Mouse (Mus musculus) mammary gland, adult 2 months (tissue): ENCODE data around the gene Enkur. TPM values are rescaled to one million over a fixed set of nuclear protein-coding genes. Genes with fewer than 3 reads are reported as not detected.

Source experiments
- polyA plus RNA-seq: library from polyadenylated mRNA; depleted of rRNA; stranded (reverse); fragments of >200 nt; gene quantifications from 2 replicates; pipeline ENCODE4 v1.2.3, GENCODE M21; 2012; ENCODE audit warnings: low replicate concordance; rRNA removed

Enkur gene
- polyA plus RNA-seq: 0.13 TPM in 1 of 2 replicates, not detected in the other

DNA sequence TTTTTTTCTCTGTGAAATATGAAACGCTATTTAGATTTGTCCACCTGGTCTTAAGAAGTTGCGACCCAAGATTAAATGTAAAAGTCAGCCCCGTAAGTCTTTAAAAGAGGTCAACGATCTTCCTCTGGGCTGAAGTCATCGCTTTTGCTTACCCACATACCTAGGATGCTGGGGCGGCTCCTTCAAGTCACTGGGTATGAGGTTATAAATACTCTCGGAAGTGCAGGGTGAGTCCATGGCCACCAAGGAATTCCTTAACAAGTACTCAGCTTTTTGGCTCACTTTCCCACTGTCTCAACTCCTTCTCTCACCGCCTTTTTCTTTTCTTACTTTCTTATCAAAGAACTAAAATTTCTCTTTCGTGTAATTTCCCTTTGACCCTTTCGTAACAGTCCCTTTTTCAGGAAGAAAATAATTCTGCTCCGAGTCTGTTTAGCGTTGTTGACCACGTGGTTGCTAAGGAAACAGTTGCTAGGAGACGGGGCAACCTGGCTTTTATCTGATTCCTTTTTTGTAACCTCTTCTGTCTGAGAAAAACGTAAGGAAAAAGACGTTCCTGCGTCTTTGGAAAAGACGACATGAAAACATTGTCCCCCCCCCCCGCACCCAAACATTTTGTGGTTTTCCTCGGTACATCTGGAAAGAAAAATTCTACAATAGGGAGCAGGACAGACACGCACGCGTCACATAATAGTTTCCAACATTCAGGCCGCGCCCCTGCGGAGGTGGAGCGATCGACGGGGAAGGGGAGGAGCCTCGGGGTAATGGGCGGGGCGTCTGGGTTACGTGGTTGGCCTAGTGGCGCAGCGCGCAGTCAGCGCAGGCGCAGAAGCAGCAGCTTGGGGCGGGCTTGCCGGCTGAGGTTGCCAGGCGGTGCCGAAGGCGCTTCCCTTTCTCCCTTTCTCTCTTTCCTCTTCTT lies at the start of gene Enkur, which contains the start of gene Thnsl1:
Enkur (minus strand) TSS at position 454 of the 919 bp plus-strand sequence.
Thnsl1 (plus strand) TSS at position 813 of the 919 bp plus-strand sequence.

Other genes starting within 250 kb of the Enkur start
- gene Arhgap21, start 236.5 kb downstream of the Enkur start, polyA plus RNA-seq: 12.2 and 12.7 TPM in 2 replicates
- gene Thnsl1, start 359 bp upstream of the Enkur start, polyA plus RNA-seq: 1.9 and 4.3 TPM in 2 replicates
- not detected in 2 replicates for gene Gpr158, start 162.2 kb upstream of the Enkur start, polyA plus RNA-seq